Mouse (Mus musculus) forebrain, embryonic 14.5 days (tissue): ENCODE results near the gene Cbx7. TPM values are rescaled to one million over a fixed set of nuclear protein-coding genes. Genes with fewer than 3 reads are reported as not detected.
"Not testable (repeated sequence)": the region's sequence is repeated elsewhere in the genome, so short reads cannot be mapped to it uniquely, and the experiment has no call there.

Experiments used
- ATAC-seq: fragments of 200-750 bp; cut with Nextera tagmentation; 2 replicates; pipeline ENCODE4 v1.8.0; 2017; ENCODE audit warnings: mild to moderate bottlenecking, moderate library complexity
- DNase-seq: peaks from one replicate; pipeline ENCODE4 v3.0.0-alpha.2; 2015; ENCODE audit warnings: low spot score
- H3K27ac ChIP-seq: fragments of 300-500 bp; sonication (generic); 2 replicates; pipeline ENCODE4 v1.5.1; 2014; ENCODE audit warnings: low read depth, mild to moderate bottlenecking, control low read depth, low read length, moderate library complexity
- H3K27me3 ChIP-seq: fragments of 300-500 bp; sonication (generic); replicated peaks from 2 replicates; pipeline ENCODE4 v1.6.1; 2014; ENCODE audit warnings: low read length, control low read depth, mixed read lengths; ENCODE audit not compliant: control insufficient read depth, insufficient read depth
- H3K36me3 ChIP-seq: fragments of 300-500 bp; sonication (generic); 2 replicates; pipeline ENCODE4 v1.6.1; 2014; ENCODE audit warnings: low read length, control low read depth; ENCODE audit not compliant: control insufficient read depth, insufficient read depth
- H3K4me1 ChIP-seq: fragments of 300-500 bp; sonication (generic); 2 replicates; pipeline ENCODE4 v1.6.1; 2014; ENCODE audit warnings: antibody characterized with exemption, low read length, control low read depth; ENCODE audit not compliant: control insufficient read depth, insufficient read depth
- H3K4me2 ChIP-seq: fragments of 300-500 bp; sonication (generic); 2 replicates; pipeline ENCODE4 v1.6.1; 2014; ENCODE audit warnings: mild to moderate bottlenecking, control low read depth, low read length
- H3K4me3 ChIP-seq: fragments of 300-500 bp; sonication (generic); 2 replicates; pipeline ENCODE4 v1.5.1; 2014; ENCODE audit warnings: low read depth, low read length, control low read depth
- H3K9ac ChIP-seq: fragments of 300-500 bp; sonication (generic); 2 replicates; pipeline ENCODE4 v1.6.1; 2014; ENCODE audit warnings: mild to moderate bottlenecking, low read length, control low read depth, moderate library complexity
- H3K9me3 ChIP-seq: fragments of 300-500 bp; sonication (generic); replicated peaks from 2 replicates; pipeline ENCODE4 v1.6.1; 2016; ENCODE audit warnings: low read length, control low read depth, mixed read lengths; ENCODE audit not compliant: control insufficient read depth
- WGBS: fragments of 180-500 bp; shearing (Covaris S2); extraction: QIAGEN DNeasy Blood & Tissue Kit; methylation state at CpG from one replicate; pipeline ENCODE4 v1.1.7; 2014; 5-methylcytosine and 5-hydroxymethylcytosine counted together
- polyA plus RNA-seq: library from polyadenylated mRNA; unstranded; fragments of >200 nt; fragmentation: Nextera tagmentation; extraction: Ambion mirVana; gene quantifications from 2 replicates; pipeline ENCODE4 v1.2.1, GENCODE M21; 2014

The Cbx7 gene
- polyA plus RNA-seq, 1 experiment from 2014 or later = 1.6 TPM

GRCm38 (mm10) chr15:79914357-79914756 lies 56.6 kb downstream of the Cbx7 start:
- WGBS = 77% methylated on average over 3 of the region's 3 CpGs
- no peak overlapping the region for H3K4me2 ChIP-seq
- DNase-seq (peak; percentile 25), ATAC-seq (no peak)
- H3K9me3 ChIP-seq = no peaks in the 10 kb centered on the region
- no peak overlapping the region for H3K4me3 ChIP-seq
- no peaks in the 10 kb centered on the region for H3K36me3 ChIP-seq
- no peaks in the 10 kb centered on the region for H3K4me1 ChIP-seq
- no peak overlapping the region for H3K27ac ChIP-seq
- H3K27me3 ChIP-seq = no peaks in the 10 kb centered on the region
- H3K9ac ChIP-seq = no peak overlapping the region

GRCm38 (mm10) chr15:79913761-79914346 lies 57.1 kb downstream of the Cbx7 start:
- ATAC-seq (no peak), DNase-seq (no peak)
- H3K4me3 ChIP-seq = no peak overlapping the region
- H3K9ac ChIP-seq = no peak overlapping the region
- no peaks in the 10 kb centered on the region for H3K4me1 ChIP-seq
- 92% methylated on average over 6 of the region's 6 CpGs for WGBS
- H3K27me3 ChIP-seq = no peaks in the 10 kb centered on the region
- H3K27ac ChIP-seq = no peak overlapping the region
- no peak overlapping the region for H3K4me2 ChIP-seq
- no peaks in the 10 kb centered on the region for H3K9me3 ChIP-seq
- no peaks in the 10 kb centered on the region for H3K36me3 ChIP-seq

- Histone ChIP-seq H3K36me3 (no peaks in the 10 kb centered on the region), H3K9ac (no peak overlapping the region), H3K4me3 (no peak overlapping the region), H3K27ac (no peak overlapping the region), H3K27me3 (no peaks in the 10 kb centered on the region), H3K9me3 (no peaks in the 10 kb centered on the region), H3K4me1 (no peaks in the 10 kb centered on the region), H3K4me2 (no peak overlapping the region)
- DNase-seq (no peak), ATAC-seq (no peak)
- WGBS = 72% methylated on average over 8 of the region's 8 CpGs
Observed at GRCm38 (mm10) chr15:79911339-79911738, 59.6 kb downstream of the Cbx7 start.

- not testable (repeated sequence) for H3K9me3 ChIP-seq, H3K4me3 ChIP-seq, H3K27ac ChIP-seq, H3K4me1 ChIP-seq, H3K9ac ChIP-seq, H3K27me3 ChIP-seq, H3K36me3 ChIP-seq, ATAC-seq, DNase-seq, H3K4me2 ChIP-seq
- 83% methylated on average over 1 of the region's 1 CpGs for WGBS
Observed at GRCm38 (mm10) chr15:79910812-79911211, 60.1 kb downstream of the Cbx7 start.

DNA sequence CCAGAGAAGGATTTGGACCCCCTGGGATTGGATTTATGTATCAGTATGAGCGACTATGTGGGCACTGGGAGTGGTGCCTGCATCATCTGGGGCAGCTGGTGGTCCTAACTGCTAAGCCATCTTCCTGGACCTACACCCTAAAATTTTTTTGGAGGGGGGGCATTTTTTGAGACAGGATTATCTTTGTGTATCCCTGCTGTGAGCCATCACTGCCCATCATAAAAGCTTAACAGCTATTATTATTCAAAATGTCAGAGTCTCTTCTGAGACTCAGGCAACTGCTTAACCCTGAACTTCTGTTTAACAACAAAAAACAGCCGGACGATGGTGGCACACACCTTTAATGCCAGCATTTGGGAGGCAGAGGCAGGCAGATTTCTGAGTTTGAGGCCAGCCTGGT lies 61.9 kb downstream of the Cbx7 start:
- H3K4me2 ChIP-seq, H3K36me3 ChIP-seq, H3K27me3 ChIP-seq, DNase-seq, H3K9me3 ChIP-seq, H3K4me1 ChIP-seq, H3K27ac ChIP-seq, ATAC-seq, H3K9ac ChIP-seq, H3K4me3 ChIP-seq: not testable (repeated sequence)
- 88% methylated on average over 3 of the region's 3 CpGs for WGBS

- no peaks in the 10 kb centered on the region for H3K36me3 ChIP-seq
- no peak for ATAC-seq
- H3K4me2 ChIP-seq = no peak overlapping the region
- no peaks in the 10 kb centered on the region for H3K9me3 ChIP-seq
- no peaks in the 10 kb centered on the region for H3K27me3 ChIP-seq
- WGBS = 53% methylated on average over 14 of the region's 14 CpGs
- no peak for DNase-seq
- no peak overlapping the region for H3K4me3 ChIP-seq
- no peak overlapping the region for H3K9ac ChIP-seq
- no peaks in the 10 kb centered on the region for H3K4me1 ChIP-seq
- H3K27ac ChIP-seq = no peak overlapping the region
Observed at GRCm38 (mm10) chr15:79906855-79907254, 64.1 kb downstream of the Cbx7 start.

DNA sequence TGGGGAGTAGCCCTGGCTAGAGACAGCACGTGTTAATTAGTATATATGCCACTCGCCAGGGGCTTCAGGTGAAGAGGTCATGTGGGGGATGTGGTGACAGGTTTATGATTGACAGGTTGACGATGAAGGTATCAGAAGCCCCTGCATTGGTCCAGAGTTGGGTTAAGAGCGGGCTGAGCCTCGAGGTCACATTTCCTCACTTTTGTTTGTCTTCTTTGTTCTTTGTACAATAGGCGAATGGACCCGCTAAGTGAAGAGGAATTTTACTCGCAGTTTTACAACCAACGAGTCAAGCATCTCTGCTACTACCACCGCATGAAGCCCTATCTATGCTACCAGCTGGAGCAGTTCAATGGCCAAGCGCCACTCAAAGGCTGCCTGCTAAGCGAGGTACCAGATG lies 65.7 kb downstream of the Cbx7 start:
- WGBS = 61% methylated on average over 12 of the region's 12 CpGs

DNA sequence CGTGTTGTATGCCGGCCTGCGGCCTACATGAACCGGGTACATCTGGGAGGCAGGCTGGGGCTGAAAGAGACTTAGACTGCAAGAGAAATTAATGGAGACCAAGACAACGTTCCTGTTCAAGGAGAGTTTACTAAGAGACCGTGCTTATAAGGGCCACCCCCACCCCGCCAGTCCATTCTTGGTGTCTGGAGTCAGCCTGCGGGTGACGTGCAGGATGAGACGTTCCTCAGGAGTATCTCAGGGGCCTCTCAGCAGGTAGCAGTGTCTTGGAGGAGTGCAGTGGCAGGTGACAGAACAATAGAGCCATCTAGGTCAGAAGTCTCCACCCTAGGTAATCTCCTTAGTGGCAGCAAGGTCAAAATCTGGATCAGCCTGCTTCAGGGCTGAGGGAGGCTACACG lies 66.2 kb downstream of the Cbx7 start:
- DNase-seq, H3K4me2 ChIP-seq, H3K27ac ChIP-seq, H3K9ac ChIP-seq, H3K9me3 ChIP-seq, H3K27me3 ChIP-seq, ATAC-seq, H3K4me1 ChIP-seq, H3K36me3 ChIP-seq, H3K4me3 ChIP-seq: not testable (repeated sequence)
- 84% methylated on average over 11 of the region's 11 CpGs for WGBS

More for the DNA sequence above, 65.7 kb downstream of the Cbx7 start:
- Histone ChIP-seq H3K4me1 (no peaks in the 10 kb centered on the region), H3K27ac (no peak overlapping the region), H3K27me3 (no peaks in the 10 kb centered on the region), H3K9ac (no peak overlapping the region), H3K36me3 (no peaks in the 10 kb centered on the region), H3K4me2 (no peak overlapping the region), H3K4me3 (no peak overlapping the region), H3K9me3 (no peaks in the 10 kb centered on the region)
- DNase-seq (no peak), ATAC-seq (no peak)

DNA sequence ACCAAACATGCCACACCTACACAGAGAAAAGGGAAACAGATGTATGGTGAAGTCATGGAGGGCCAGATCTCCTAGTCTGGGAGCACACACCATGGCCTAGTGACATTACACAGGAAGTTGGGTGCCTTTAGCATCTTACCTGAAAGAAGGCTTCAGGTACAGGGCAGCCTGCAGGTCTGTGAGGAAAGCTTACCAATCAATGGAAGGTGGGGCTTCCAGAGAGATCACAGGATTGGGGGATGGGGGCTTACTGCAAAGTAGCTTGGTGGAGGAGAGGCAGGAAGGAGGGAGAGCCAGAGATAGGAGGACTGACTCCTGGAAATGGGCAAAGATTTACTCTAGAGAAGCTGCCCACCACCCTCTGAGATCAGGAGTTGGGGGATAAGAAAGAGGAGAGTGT lies 67.0 kb downstream of the Cbx7 start:
- no peak overlapping the region for H3K4me2 ChIP-seq
- H3K4me3 ChIP-seq = no peak overlapping the region
- no peak overlapping the region for H3K9ac ChIP-seq
- no peaks in the 10 kb centered on the region for H3K9me3 ChIP-seq
- no peak overlapping the region for H3K27ac ChIP-seq
- no peaks in the 10 kb centered on the region for H3K36me3 ChIP-seq
- DNase-seq = no peak
- ATAC-seq = no peak
- H3K27me3 ChIP-seq = no peaks in the 10 kb centered on the region
- H3K4me1 ChIP-seq = no peaks in the 10 kb centered on the region
